Mouse (Mus musculus) midbrain, embryonic 11.5 days (tissue): Measurements from ENCODE around the gene Gclc. TPM values are rescaled to one million over a fixed set of nuclear protein-coding genes. Genes with fewer than 3 reads are reported as not detected.

Source experiments
- ATAC-seq: fragments of 200-750 bp; cut with Nextera tagmentation; 2 replicates; pipeline ENCODE4 v1.8.0; 2017; ENCODE audit warnings: moderate TSS enrichment, moderate library complexity; ENCODE audit not compliant: low FRiP score
- DNase-seq: peaks from one replicate; pipeline ENCODE4 v3.0.0; 2015; ENCODE audit warnings: low spot score; ENCODE audit errors: missing footprints
- H3K27ac ChIP-seq: fragments of 300-500 bp; sonication (generic); 2 replicates; pipeline ENCODE4 v1.5.1; 2014; ENCODE audit warnings: low read depth, low read length
- H3K27me3 ChIP-seq: fragments of 300-500 bp; sonication (generic); 2 replicates; pipeline ENCODE4 v1.6.1; 2014; ENCODE audit warnings: mild to moderate bottlenecking, low read length, moderate library complexity, mixed read lengths; ENCODE audit not compliant: control insufficient read depth, insufficient read depth
- H3K36me3 ChIP-seq: fragments of 300-500 bp; sonication (generic); 2 replicates; pipeline ENCODE4 v1.6.1; 2014; ENCODE audit warnings: mild to moderate bottlenecking, low read length, moderate library complexity, mixed read lengths; ENCODE audit not compliant: control insufficient read depth, insufficient read depth
- H3K4me1 ChIP-seq: fragments of 300-500 bp; sonication (generic); 2 replicates; pipeline ENCODE4 v1.6.1; 2014; ENCODE audit warnings: low read length; ENCODE audit not compliant: control insufficient read depth, insufficient read depth
- H3K4me2 ChIP-seq: fragments of 300-500 bp; sonication (generic); 2 replicates; pipeline ENCODE4 v1.6.1; 2014; ENCODE audit warnings: mild to moderate bottlenecking, moderate library complexity
- H3K4me3 ChIP-seq: fragments of 300-500 bp; sonication (generic); 2 replicates; pipeline ENCODE4 v1.5.1; 2014; ENCODE audit warnings: low read depth, low read length
- H3K9ac ChIP-seq: fragments of 300-500 bp; sonication (generic); 2 replicates; pipeline ENCODE4 v1.6.1; 2014; ENCODE audit warnings: low read length
- H3K9me3 ChIP-seq: fragments of 300-500 bp; sonication (generic); 2 replicates; pipeline ENCODE4 v1.6.1; 2016; ENCODE audit warnings: low read length; ENCODE audit not compliant: control insufficient read depth
- WGBS: fragments of 180-500 bp; shearing (Covaris S2); extraction: QIAGEN DNeasy Blood & Tissue Kit; methylation state at CpG from one replicate; pipeline ENCODE4 v1.1.7; 2014; 5-methylcytosine and 5-hydroxymethylcytosine counted together
- polyA plus RNA-seq: library from polyadenylated mRNA; unstranded; fragments of >200 nt; fragmentation: Nextera tagmentation; extraction: Ambion mirVana; gene quantifications from 2 replicates; pipeline ENCODE4 v1.2.1, GENCODE M21; 2014

Gene Gclc
- polyA plus RNA-seq, 1 experiment from 2014 or later = 21.0 TPM

DNA sequence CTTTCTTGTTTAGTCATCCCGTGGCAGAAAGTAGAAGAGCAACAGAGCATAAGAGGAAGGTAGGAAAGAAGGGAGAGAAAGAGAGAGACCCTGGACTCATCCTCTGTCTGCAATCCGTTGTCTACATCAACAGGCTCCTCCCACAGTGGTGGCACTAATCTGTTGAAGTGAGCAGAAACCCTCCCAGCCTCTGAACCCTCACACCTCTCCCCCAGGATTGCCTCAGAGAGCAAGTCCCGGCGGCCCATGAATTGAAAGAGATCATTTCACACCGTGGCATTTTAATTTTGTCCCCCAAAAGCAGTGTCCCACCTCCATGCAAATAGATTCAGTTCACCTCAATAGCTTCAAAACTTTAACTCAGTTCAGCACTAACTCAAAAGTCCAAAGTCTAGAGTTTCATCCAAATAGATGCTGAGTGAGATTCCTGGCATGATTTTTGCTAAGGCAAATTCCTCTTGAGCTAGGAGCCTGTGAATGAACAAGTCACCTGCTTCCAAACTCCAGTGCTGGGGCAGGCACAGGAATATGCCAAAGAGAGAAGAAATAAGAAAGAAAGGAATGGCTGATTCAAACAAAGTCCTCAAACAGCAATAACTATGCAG is 36.4 kb upstream of the Gclc start:
- Histone ChIP-seq H3K4me1 (no peaks in the 10 kb centered on the region), H3K4me2 (no peak overlapping the region), H3K9me3 (no peaks in the 10 kb centered on the region), H3K9ac (no peak overlapping the region), H3K27me3 (no peaks in the 10 kb centered on the region), H3K27ac (no peak overlapping the region), H3K36me3 (no peaks in the 10 kb centered on the region), H3K4me3 (no peak overlapping the region)
- ATAC-seq (no peak), DNase-seq (no peak)
- 63% methylated on average over 5 of the region's 5 CpGs for WGBS

DNA sequence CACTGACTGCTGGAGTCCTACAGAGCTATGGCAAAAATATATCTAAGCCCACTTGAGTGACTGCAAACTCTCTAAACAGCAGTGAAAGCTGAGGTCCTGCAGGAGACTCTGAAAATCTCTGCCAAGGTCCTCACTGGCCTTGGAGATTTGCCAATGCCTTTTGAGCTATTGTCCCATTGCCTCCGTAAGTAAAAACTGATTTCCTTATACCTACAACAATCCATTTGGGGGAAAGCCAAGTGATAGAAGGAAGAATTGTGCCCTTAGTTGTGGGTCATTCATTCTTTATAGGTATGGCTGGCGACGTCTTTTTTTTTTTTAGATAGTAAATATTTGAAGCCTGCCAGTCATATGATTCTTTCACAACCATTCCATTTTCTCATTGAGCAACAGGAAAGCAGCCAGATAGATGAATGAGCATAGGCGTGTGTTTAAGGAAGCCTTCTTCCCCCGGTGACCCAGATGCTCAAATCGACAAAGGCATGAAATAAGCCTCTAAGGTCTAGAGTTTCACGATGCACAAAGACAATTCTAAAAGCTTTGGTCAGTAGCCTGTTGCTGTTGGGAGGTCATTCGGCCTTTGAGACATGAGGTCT is 35.4 kb upstream of the Gclc start:
- no peaks in the 10 kb centered on the region for H3K36me3 ChIP-seq
- no peak overlapping the region for H3K4me3 ChIP-seq
- DNase-seq (no peak), ATAC-seq (no peak)
- no peaks in the 10 kb centered on the region for H3K9me3 ChIP-seq
- no peaks in the 10 kb centered on the region for H3K27me3 ChIP-seq
- H3K4me2 ChIP-seq = no peak overlapping the region
- no peaks in the 10 kb centered on the region for H3K4me1 ChIP-seq
- H3K27ac ChIP-seq = no peak overlapping the region
- WGBS = 86% methylated on average over 8 of the region's 8 CpGs
- no peak overlapping the region for H3K9ac ChIP-seq

DNA sequence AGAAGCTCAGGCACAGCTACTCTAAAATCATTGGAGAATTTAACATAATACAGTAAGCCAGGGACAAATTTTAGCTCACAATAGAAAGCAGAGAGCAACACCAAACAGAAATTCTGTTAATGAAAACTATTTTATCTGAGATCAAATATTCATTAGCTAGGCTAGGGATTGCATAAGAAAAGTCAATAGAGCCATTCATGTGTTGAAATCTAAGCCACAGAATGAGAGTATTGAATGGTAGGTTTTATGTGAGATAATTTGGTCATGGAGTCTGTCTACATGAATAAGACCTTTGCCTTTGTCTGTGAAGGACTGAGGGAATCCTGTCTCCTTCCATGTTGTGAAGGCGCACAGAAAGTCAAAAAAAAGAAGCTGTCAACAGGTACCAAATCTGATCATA is 34.7 kb upstream of the Gclc start:
- no peaks in the 10 kb centered on the region for H3K36me3 ChIP-seq
- 87% methylated on average over 1 of the region's 1 CpGs for WGBS
- no peaks in the 10 kb centered on the region for H3K9me3 ChIP-seq
- ATAC-seq (no peak), DNase-seq (no peak)
- no peak overlapping the region for H3K27ac ChIP-seq
- H3K9ac ChIP-seq = no peak overlapping the region
- H3K27me3 ChIP-seq = no peaks in the 10 kb centered on the region
- no peak overlapping the region for H3K4me2 ChIP-seq
- no peaks in the 10 kb centered on the region for H3K4me1 ChIP-seq
- no peak overlapping the region for H3K4me3 ChIP-seq

DNA sequence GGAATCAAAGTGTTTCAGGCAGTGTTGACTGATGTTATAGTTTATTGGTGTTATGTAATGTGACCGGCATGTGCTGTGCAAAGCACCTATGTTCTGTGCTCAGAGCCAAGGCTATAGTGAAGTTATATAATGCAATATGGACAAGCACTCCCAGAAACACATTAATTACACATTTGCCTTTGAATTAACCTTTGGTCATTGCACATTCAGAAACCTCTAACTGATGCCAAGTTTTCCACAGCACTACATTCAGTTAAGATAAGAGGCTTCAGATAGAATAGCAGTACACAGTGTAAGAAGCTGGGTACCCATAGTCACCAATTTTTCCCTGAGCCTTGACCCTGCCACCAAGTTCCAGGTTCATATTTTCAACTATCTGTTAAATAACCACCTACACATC is 32.0 kb upstream of the Gclc start:
- 97% methylated on average over 1 of the region's 1 CpGs for WGBS

DNA sequence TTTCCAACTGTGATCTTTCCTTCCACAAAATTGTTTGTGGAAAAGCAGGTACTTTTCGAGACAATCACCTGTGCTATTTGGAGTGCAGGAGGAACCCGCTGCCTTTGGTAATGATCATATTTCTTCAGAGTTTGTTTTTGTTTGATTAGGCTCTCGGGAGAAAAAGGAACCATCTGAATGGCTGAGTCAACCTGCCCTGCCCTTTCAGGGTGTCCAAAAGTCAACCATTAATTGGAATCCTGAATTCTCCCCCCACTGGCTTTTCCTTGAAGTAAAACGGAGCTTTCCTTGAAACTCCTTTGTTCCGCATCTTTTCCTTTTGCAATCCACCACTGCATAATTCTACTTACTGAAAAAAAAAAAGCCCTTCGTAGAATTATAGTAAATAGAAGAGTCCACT is 30.1 kb upstream of the Gclc start:
- H3K36me3 ChIP-seq = no peaks in the 10 kb centered on the region
- H3K9ac ChIP-seq = no peak overlapping the region
- no peak for ATAC-seq
- no peak overlapping the region for H3K27ac ChIP-seq
- DNase-seq = no peak
- no peak overlapping the region for H3K4me2 ChIP-seq
- H3K27me3 ChIP-seq = no peaks in the 10 kb centered on the region
- no peaks in the 10 kb centered on the region for H3K9me3 ChIP-seq
- WGBS = 82% methylated on average over 6 of the region's 6 CpGs
- H3K4me3 ChIP-seq = no peak overlapping the region
- H3K4me1 ChIP-seq = no peaks in the 10 kb centered on the region

More for the DNA sequence above, 32.0 kb upstream of the Gclc start:
- ATAC-seq = no peak
- H3K4me3 ChIP-seq = no peak overlapping the region
- H3K36me3 ChIP-seq = no peaks in the 10 kb centered on the region
- no peaks in the 10 kb centered on the region for H3K4me1 ChIP-seq
- no peaks in the 10 kb centered on the region for H3K9me3 ChIP-seq
- no peak overlapping the region for H3K9ac ChIP-seq
- no peak overlapping the region for H3K4me2 ChIP-seq
- no peak for DNase-seq
- H3K27ac ChIP-seq = no peak overlapping the region
- H3K27me3 ChIP-seq = no peaks in the 10 kb centered on the region

DNA sequence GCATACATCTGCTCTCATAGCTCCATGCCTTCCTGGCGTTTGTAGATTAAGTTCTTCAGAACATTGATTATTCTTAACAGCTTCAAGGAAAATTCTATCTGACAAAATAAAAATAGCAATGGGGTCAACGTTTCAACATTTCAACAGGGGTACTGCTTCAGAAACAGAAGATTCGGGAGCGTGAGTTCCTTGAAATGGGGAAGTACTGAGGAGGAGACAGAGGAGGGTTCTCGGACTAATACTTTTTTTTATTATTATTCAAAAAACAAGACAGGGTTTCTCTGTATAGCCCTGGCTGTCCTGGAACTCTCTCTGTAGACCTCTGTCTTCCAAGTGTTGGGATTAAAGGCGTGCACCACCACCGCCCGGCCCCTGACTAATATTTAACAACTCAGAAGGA is 28.9 kb upstream of the Gclc start:
- Histone ChIP-seq H3K36me3 (no peaks in the 10 kb centered on the region), H3K4me3 (no peak overlapping the region), H3K9ac (no peak overlapping the region), H3K4me2 (no peak overlapping the region), H3K27ac (no peak overlapping the region), H3K27me3 (no peaks in the 10 kb centered on the region), H3K4me1 (no peaks in the 10 kb centered on the region), H3K9me3 (no peaks in the 10 kb centered on the region)
- WGBS = 91% methylated on average over 8 of the region's 8 CpGs
- DNase-seq (no peak), ATAC-seq (no peak)

DNA sequence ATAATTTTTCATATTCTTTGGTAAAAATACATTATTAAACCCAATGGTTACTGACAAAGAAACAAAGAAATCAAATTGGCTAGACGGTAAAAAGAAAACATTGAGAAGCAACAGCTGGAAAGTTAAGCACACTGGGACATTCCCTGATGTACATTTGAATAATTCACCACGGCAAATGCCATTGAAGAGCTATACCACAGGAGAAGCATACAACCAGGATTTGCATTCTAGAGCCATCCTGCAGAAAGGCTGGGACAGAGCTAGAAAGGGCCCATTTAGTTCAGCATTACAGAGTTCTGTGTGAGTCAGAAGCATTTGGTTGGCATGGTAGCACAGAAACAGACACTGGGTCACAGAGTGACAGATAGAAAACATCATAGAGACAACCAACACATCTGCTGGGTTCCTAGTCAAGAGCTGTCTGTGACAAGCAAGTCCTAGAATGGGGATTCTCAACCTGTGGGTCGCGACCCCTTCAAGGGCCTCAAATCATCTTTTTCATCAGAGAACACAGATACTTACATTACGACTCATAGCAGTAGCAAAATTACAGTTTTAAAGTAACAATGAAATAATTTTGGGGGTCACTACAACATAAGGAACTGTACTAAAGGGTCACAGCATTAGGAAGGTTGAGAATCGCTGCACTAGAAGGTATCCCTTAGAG is 28.2 kb upstream of the Gclc start:
- Histone ChIP-seq H3K4me2 (no peak overlapping the region), H3K36me3 (no peaks in the 10 kb centered on the region), H3K9me3 (no peaks in the 10 kb centered on the region), H3K27ac (no peak overlapping the region), H3K4me3 (no peak overlapping the region), H3K27me3 (no peaks in the 10 kb centered on the region), H3K4me1 (no peaks in the 10 kb centered on the region), H3K9ac (no peak overlapping the region)
- ATAC-seq = no peak
- no peak for DNase-seq
- 81% methylated on average over 6 of the region's 6 CpGs for WGBS

DNA sequence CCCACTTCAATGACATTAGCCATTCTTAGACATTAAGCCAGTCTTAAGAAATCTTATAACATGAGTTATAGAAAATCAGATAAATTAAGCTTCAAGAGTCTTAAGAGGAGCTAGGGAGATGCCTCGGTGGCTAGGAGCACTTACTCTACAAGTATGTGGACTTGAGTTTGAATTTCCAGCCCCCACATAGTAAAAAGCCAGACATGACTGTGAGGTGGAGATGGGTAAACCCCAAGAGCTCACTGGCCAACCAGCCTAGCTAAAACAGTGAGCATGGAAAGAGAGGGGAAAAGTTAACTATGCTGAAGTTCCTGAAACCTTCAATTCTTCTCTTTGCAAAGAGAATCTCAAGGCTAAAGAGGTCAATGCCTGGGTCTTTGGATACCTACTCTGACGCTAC is 27.3 kb upstream of the Gclc start:
- no peak overlapping the region for H3K4me2 ChIP-seq
- H3K4me1 ChIP-seq = no peaks in the 10 kb centered on the region
- WGBS = 91% methylated on average over 2 of the region's 2 CpGs
- H3K36me3 ChIP-seq = no peaks in the 10 kb centered on the region
- no peak overlapping the region for H3K9ac ChIP-seq
- no peaks in the 10 kb centered on the region for H3K27me3 ChIP-seq
- ATAC-seq (no peak), DNase-seq (no peak)
- H3K4me3 ChIP-seq = no peak overlapping the region
- H3K9me3 ChIP-seq = no peaks in the 10 kb centered on the region
- H3K27ac ChIP-seq = no peak overlapping the region

DNA sequence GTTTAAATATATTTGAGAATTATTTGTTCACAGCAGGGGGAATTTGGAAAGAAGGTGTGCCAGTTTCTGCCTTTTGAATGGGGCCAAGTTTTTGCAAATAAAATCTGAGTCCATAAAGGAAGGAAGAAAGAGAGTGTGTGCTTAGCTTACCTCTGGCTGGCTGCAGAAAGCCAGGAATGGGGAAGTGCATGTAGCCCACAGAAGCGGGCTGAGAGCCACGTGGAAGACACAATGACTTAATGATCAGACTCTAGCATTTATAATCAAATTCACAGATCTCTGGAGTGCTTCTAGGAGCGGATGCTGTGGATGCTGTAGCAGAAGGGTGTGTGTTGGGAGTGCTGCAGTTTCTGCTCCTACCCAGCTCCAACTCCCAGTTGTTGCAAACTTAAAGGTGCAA is 22.3 kb upstream of the Gclc start:
- Histone ChIP-seq H3K27ac (no peak overlapping the region), H3K4me3 (no peak overlapping the region), H3K4me1 (no peaks in the 10 kb centered on the region), H3K4me2 (no peak overlapping the region), H3K9me3 (no peaks in the 10 kb centered on the region), H3K27me3 (no peaks in the 10 kb centered on the region), H3K9ac (no peak overlapping the region), H3K36me3 (no peaks in the 10 kb centered on the region)
- 65% methylated on average over 3 of the region's 3 CpGs for WGBS
- no peak for ATAC-seq
- DNase-seq = no peak
